Mouse (Mus musculus): ENCODE results near the gene Prkci. TPM values are rescaled to one million over a fixed set of nuclear protein-coding genes. Genes with fewer than 3 reads are reported as not detected.

Prkci gene
- 10.7 TPM for total RNA-seq (2023)

GRCm38 (mm10) chr3:30995283-30995898 lies at the start of gene Prkci:
TSS of gene Prkci (plus strand) at chr3:30995747.

GRCm38 (mm10) chr3:30969104-30969581 lies 26.4 kb upstream of the Prkci start, which contains the start of gene Phc3:
TSS of gene Phc3 (minus strand) at chr3:30969415.

GRCm38 (mm10) chr3:31094531-31095178 lies 99.1 kb downstream of the Prkci start, which contains the start of gene Skil:
TSS of gene Skil (plus strand) at chr3:31095058.

Other genes with a start within 250 kb of the Prkci start
- not detected for gene Samd7, start 249.5 kb upstream of the Prkci start, total RNA-seq (2023)
- 78.5 TPM for gene Sec62, start 202.9 kb upstream of the Prkci start, total RNA-seq (2023)
- 1.2 TPM for gene Gpr160, start 139.8 kb upstream of the Prkci start, total RNA-seq (2023)
- gene Phc3, start 26.3 kb upstream of the Prkci start, total RNA-seq (2023): 75.8 TPM
- 149 TPM for gene Skil, start 99.3 kb downstream of the Prkci start, total RNA-seq (2023)
- gene Cldn11, start 154.2 kb downstream of the Prkci start, total RNA-seq (2023): not detected

Data from CD8-positive naive resting alpha-beta T cell, adult 57 days (primary cell).